Mouse (Mus musculus) heart, embryonic 15.5 days (tissue): ENCODE measurements around the gene Rbp7. TPM values are rescaled to one million over a fixed set of nuclear protein-coding genes. Genes with fewer than 3 reads are reported as not detected.

Experiments
- ATAC-seq: fragments of 200-750 bp; cut with Nextera tagmentation; replicated peaks from 2 replicates; pipeline ENCODE4 v1.8.0; 2017; ENCODE audit warnings: low read depth, moderate TSS enrichment; ENCODE audit not compliant: insufficient number of reproducible peaks, insufficient read depth, low FRiP score
- H3K27ac ChIP-seq: fragments of 300-500 bp; sonication (generic); 2 replicates; pipeline ENCODE4 v1.5.1; 2015; ENCODE audit warnings: mild to moderate bottlenecking, inconsistent platforms
- H3K27me3 ChIP-seq: fragments of 300-500 bp; sonication (generic); 2 replicates; pipeline ENCODE4 v1.6.1; 2015; ENCODE audit warnings: inconsistent platforms
- H3K36me3 ChIP-seq: fragments of 300-500 bp; sonication (generic); 2 replicates; pipeline ENCODE4 v1.6.1; 2015; ENCODE audit warnings: mild to moderate bottlenecking, inconsistent platforms
- H3K4me1 ChIP-seq: fragments of 300-500 bp; sonication (generic); replicated peaks from 2 replicates; pipeline ENCODE4 v1.6.1; 2015; ENCODE audit warnings: inconsistent platforms
- H3K4me2 ChIP-seq: fragments of 300-500 bp; sonication (generic); 2 replicates; pipeline ENCODE4 v1.6.1; 2015; ENCODE audit warnings: inconsistent platforms, mild to moderate bottlenecking, moderate library complexity
- H3K4me3 ChIP-seq: fragments of 300-500 bp; sonication (generic); 2 replicates; pipeline ENCODE4 v1.5.1; 2015; ENCODE audit warnings: mild to moderate bottlenecking, inconsistent platforms
- H3K9ac ChIP-seq: fragments of 300-500 bp; sonication (generic); 2 replicates; pipeline ENCODE4 v1.6.1; 2015; ENCODE audit warnings: mild to moderate bottlenecking, inconsistent platforms
- H3K9me3 ChIP-seq: fragments of 300-500 bp; sonication (generic); replicated peaks from 2 replicates; pipeline ENCODE4 v1.6.1; 2016; ENCODE audit warnings: inconsistent platforms
- WGBS: fragments of 180-500 bp; shearing (Covaris S2); methylation state at CpG from one replicate; pipeline ENCODE4 v1.1.7; 2015; ENCODE audit warnings: mixed read lengths; 5-methylcytosine and 5-hydroxymethylcytosine counted together
- polyA plus RNA-seq: library from polyadenylated mRNA; unstranded; fragments of >200 nt; fragmentation: Nextera tagmentation; extraction: Ambion mirVana; gene quantifications from 2 replicates; pipeline ENCODE4 v1.2.1, GENCODE M21; 2015

The Rbp7 gene
- polyA plus RNA-seq, 1 experiment from 2014 or later, result 13.6 TPM

GRCm38 (mm10) chr4:149426325-149427199 is 28.2 kb downstream of the Rbp7 start, which contains the start of gene Ube4b:
Ube4b (minus strand) TSS chr4:149426749.
- Histone ChIP-seq H3K9me3 (no peaks in the 10 kb centered on the region), H3K4me1 (peaks cover 21% of the 10 kb centered on the region), H3K36me3 (no peaks in the 10 kb centered on the region), H3K27me3 (no peaks in the 10 kb centered on the region), H3K27ac (peak within 1 kb of the TSS; percentile 100), H3K4me3 (peak within 1 kb of the TSS; percentile 99), H3K4me2 (peak within 1 kb of the TSS; percentile 84), H3K9ac (peak within 1 kb of the TSS; percentile 97)
- ATAC-seq, result peak; percentile 92
- under 1% methylated on average over 48 of the region's 50 CpGs for WGBS

GRCm38 (mm10) chr4:149425801-149426292 is 28.9 kb downstream of the Rbp7 start:
- H3K27ac ChIP-seq, result peak overlapping the region; percentile 100
- peak overlapping the region; percentile 84 for H3K4me2 ChIP-seq
- peak; percentile 65 for ATAC-seq
- H3K36me3 ChIP-seq, result no peaks in the 10 kb centered on the region
- WGBS, result under 1% methylated on average over 35 of the region's 35 CpGs
- H3K9ac ChIP-seq, result peak overlapping the region; percentile 97
- peaks cover 26% of the 10 kb centered on the region for H3K4me1 ChIP-seq
- peak overlapping the region; percentile 99 for H3K4me3 ChIP-seq
- no peaks in the 10 kb centered on the region for H3K9me3 ChIP-seq
- H3K27me3 ChIP-seq, result no peaks in the 10 kb centered on the region

GRCm38 (mm10) chr4:149424755-149425154 is 30.0 kb downstream of the Rbp7 start:
- H3K4me3 ChIP-seq, result peak overlapping the region; percentile 99
- H3K27ac ChIP-seq, result peak overlapping the region; percentile 100
- H3K4me1 ChIP-seq, result peaks cover 26% of the 10 kb centered on the region
- no peaks in the 10 kb centered on the region for H3K36me3 ChIP-seq
- H3K27me3 ChIP-seq, result no peaks in the 10 kb centered on the region
- 2% methylated on average over 9 of the region's 9 CpGs for WGBS
- no peaks in the 10 kb centered on the region for H3K9me3 ChIP-seq
- ATAC-seq, result no peak
- peak overlapping the region; percentile 84 for H3K4me2 ChIP-seq
- H3K9ac ChIP-seq, result peak overlapping the region; percentile 54

- WGBS, result 71% methylated on average over 5 of the region's 5 CpGs
- no peaks in the 10 kb centered on the region for H3K36me3 ChIP-seq
- H3K4me1 ChIP-seq, result peaks cover 45% of the 10 kb centered on the region
- H3K9me3 ChIP-seq, result no peaks in the 10 kb centered on the region
- H3K9ac ChIP-seq, result no peak overlapping the region
- no peak overlapping the region for H3K4me3 ChIP-seq
- H3K4me2 ChIP-seq, result no peak overlapping the region
- H3K27ac ChIP-seq, result peak overlapping the region; percentile 3; the same call in 1 of the 2 replicates
- no peaks in the 10 kb centered on the region for H3K27me3 ChIP-seq
- no peak for ATAC-seq
Measured at GRCm38 (mm10) chr4:149417854-149418365, 36.9 kb downstream of the Rbp7 start.

- no peak for ATAC-seq
- WGBS, result 82% methylated on average over 2 of the region's 2 CpGs
- Histone ChIP-seq H3K36me3 (peaks cover 5% of the 10 kb centered on the region; the same call in 1 of the 2 replicates), H3K27me3 (no peaks in the 10 kb centered on the region), H3K4me2 (no peak overlapping the region), H3K4me3 (no peak overlapping the region), H3K9ac (no peak overlapping the region), H3K27ac (0 out of 2 replicates have a peak overlapping the region, but pooled peaks have one; percentile 3), H3K4me1 (peaks cover 41% of the 10 kb centered on the region), H3K9me3 (no peaks in the 10 kb centered on the region)
Measured at GRCm38 (mm10) chr4:149416986-149417385, 37.8 kb downstream of the Rbp7 start.

- 70% methylated on average over 10 of the region's 10 CpGs for WGBS
- H3K27ac ChIP-seq, result peak overlapping the region; percentile 41; the same call in 1 of the 2 replicates
- H3K36me3 ChIP-seq, result peaks cover 5% of the 10 kb centered on the region; the same call in 1 of the 2 replicates
- no peak for ATAC-seq
- H3K4me1 ChIP-seq, result peaks cover 39% of the 10 kb centered on the region
- H3K9ac ChIP-seq, result no peak overlapping the region
- H3K9me3 ChIP-seq, result no peaks in the 10 kb centered on the region
- no peak overlapping the region for H3K4me3 ChIP-seq
- H3K4me2 ChIP-seq, result no peak overlapping the region
- H3K27me3 ChIP-seq, result no peaks in the 10 kb centered on the region
Measured at GRCm38 (mm10) chr4:149416417-149416816, 38.4 kb downstream of the Rbp7 start.

- H3K9me3 ChIP-seq, result no peaks in the 10 kb centered on the region
- H3K27me3 ChIP-seq, result no peaks in the 10 kb centered on the region
- no peak overlapping the region for H3K9ac ChIP-seq
- ATAC-seq, result no peak
- 35% methylated on average over 13 of the region's 13 CpGs for WGBS
- H3K36me3 ChIP-seq, result peaks cover 5% of the 10 kb centered on the region; the same call in 1 of the 2 replicates
- H3K4me2 ChIP-seq, result no peak overlapping the region
- no peak overlapping the region for H3K4me3 ChIP-seq
- peak overlapping the region; percentile 41 for H3K27ac ChIP-seq
- peaks cover 36% of the 10 kb centered on the region for H3K4me1 ChIP-seq
Measured at GRCm38 (mm10) chr4:149415651-149416169, 39.1 kb downstream of the Rbp7 start.

GRCm38 (mm10) chr4:149414259-149414658 is 40.5 kb downstream of the Rbp7 start:
- Histone ChIP-seq H3K4me2 (no peak overlapping the region), H3K27me3 (no peaks in the 10 kb centered on the region), H3K4me3 (no peak overlapping the region), H3K9me3 (no peaks in the 10 kb centered on the region), H3K27ac (no peak overlapping the region), H3K9ac (no peak overlapping the region), H3K4me1 (peaks cover 36% of the 10 kb centered on the region), H3K36me3 (peaks cover 9% of the 10 kb centered on the region; the same call in 1 of the 2 replicates)
- WGBS, result 94% methylated on average over 3 of the region's 3 CpGs
- ATAC-seq, result no peak

- no peaks in the 10 kb centered on the region for H3K9me3 ChIP-seq
- no peak overlapping the region for H3K9ac ChIP-seq
- no peaks in the 10 kb centered on the region for H3K27me3 ChIP-seq
- no peak for ATAC-seq
- WGBS, result 86% methylated on average over 4 of the region's 4 CpGs
- peaks cover 15% of the 10 kb centered on the region for H3K4me1 ChIP-seq
- no peak overlapping the region for H3K4me2 ChIP-seq
- no peak overlapping the region for H3K4me3 ChIP-seq
- peaks cover 9% of the 10 kb centered on the region; the same call in 1 of the 2 replicates for H3K36me3 ChIP-seq
- H3K27ac ChIP-seq, result no peak overlapping the region
Measured at GRCm38 (mm10) chr4:149409759-149410158, 45.0 kb downstream of the Rbp7 start.

- Histone ChIP-seq H3K4me1 (peaks cover 30% of the 10 kb centered on the region), H3K36me3 (peaks cover 9% of the 10 kb centered on the region; the same call in 1 of the 2 replicates), H3K27me3 (no peaks in the 10 kb centered on the region), H3K27ac (no peak overlapping the region), H3K4me3 (no peak overlapping the region), H3K9ac (no peak overlapping the region), H3K9me3 (no peaks in the 10 kb centered on the region), H3K4me2 (no peak overlapping the region)
- WGBS, result 79% methylated on average over 6 of the region's 6 CpGs
- no peak for ATAC-seq
Measured at GRCm38 (mm10) chr4:149408331-149408730, 46.4 kb downstream of the Rbp7 start.

- H3K4me3 ChIP-seq, result no peak overlapping the region
- no peak overlapping the region for H3K27ac ChIP-seq
- 74% methylated on average over 5 of the region's 5 CpGs for WGBS
- peaks cover 37% of the 10 kb centered on the region for H3K4me1 ChIP-seq
- H3K9me3 ChIP-seq, result no peaks in the 10 kb centered on the region
- H3K4me2 ChIP-seq, result no peak overlapping the region
- no peak overlapping the region for H3K9ac ChIP-seq
- no peak for ATAC-seq
- H3K36me3 ChIP-seq, result peaks cover 9% of the 10 kb centered on the region; the same call in 1 of the 2 replicates
- no peaks in the 10 kb centered on the region for H3K27me3 ChIP-seq
Measured at GRCm38 (mm10) chr4:149407461-149407860, 47.3 kb downstream of the Rbp7 start.
